In the genomic region with DNA sequence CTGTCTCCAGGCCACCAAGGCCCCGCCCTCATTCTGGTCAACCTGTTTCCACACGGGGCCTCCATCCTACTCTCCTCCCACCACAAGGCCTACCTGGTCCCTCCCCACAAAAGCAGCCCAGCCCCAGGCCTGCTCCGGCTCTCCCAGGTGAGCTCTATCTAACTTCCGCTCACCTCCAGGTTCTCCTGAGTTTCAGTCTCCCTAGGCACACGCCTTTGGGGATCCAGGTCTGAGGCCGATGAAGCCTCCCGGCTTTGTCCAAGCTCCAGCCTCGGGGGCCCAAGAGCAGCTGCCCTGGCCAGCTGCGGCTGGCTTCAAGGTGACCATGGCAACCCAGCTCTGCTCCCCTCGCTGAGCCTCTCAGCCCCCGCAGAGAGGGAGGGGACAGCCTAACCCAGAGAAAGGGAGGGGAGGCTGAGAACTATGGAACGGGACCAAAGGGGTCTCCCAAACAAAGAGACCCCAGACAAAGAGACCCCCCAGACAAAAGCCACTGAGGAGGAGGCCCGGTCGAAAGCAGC, we compare ENCODE assay signal across 8 mouse cellular contexts. TPM values are rescaled to one million over a fixed set of nuclear protein-coding genes. Genes with fewer than 3 reads are reported as not detected.
A peak's percentile ranks its signal among the peaks of the same experiment; 100 is the strongest.
DNase-seq lines count a peak whose midpoint lies in the region; ATAC-seq and TF ChIP-seq lines count a peak whose summit lies in the region.

No protein-coding gene starts in this region.

- H3K4me2 ChIP-seq in heart, embryonic 16.5 days (ENCODE audit: low read depth, low read length): peak overlapping the region; percentile 71
- peak overlapping the region; percentile 54 for H3K4me2 ChIP-seq in hindbrain, embryonic 13.5 days
- peak overlapping the region; percentile 41 for H3K4me2 ChIP-seq in limb, embryonic 14.5 days (replicated peaks; ENCODE audit: low read depth, low read length, severe bottlenecking)
- peak overlapping the region; percentile 53 for H3K4me2 ChIP-seq in stomach, embryonic 15.5 days

- H3K4me1 ChIP-seq in heart, embryonic 16.5 days (ENCODE audit: control insufficient read depth, insufficient read depth, low read length): peaks cover 51% of the 10 kb centered on the region
- peaks cover 2% of the 10 kb centered on the region; the same call in 1 of the 2 replicates for H3K4me1 ChIP-seq in cortical plate, adult 2 months (ENCODE audit: control insufficient read depth, insufficient read depth, low read length)
- peaks cover 50% of the 10 kb centered on the region for H3K4me1 ChIP-seq in hindbrain, embryonic 13.5 days (replicated peaks)
- H3K4me1 ChIP-seq in limb, embryonic 14.5 days (ENCODE audit: control insufficient read depth, insufficient read depth, low read length): peaks cover 32% of the 10 kb centered on the region
- H3K4me1 ChIP-seq in stomach, embryonic 15.5 days: peaks cover 48% of the 10 kb centered on the region

- 5% methylated on average over 14 of the region's 14 CpGs for WGBS in heart, embryonic 16.5 days
- WGBS in hindbrain, embryonic 13.5 days: under 1% methylated on average over 14 of the region's 14 CpGs
- 4% methylated on average over 14 of the region's 14 CpGs for whole genome bisulfite sequencing in limb, embryonic 14.5 days
- 3% methylated on average over 14 of the region's 14 CpGs for WGBS in stomach, embryonic 15.5 days

- TF ChIP-seq CTCF in cortical plate, adult 2 months (IDR thresholded peaks at IDR 0.05; ENCODE audit: extremely low read depth, insufficient read depth, low read length): no peak

- DNase-seq in heart, adult 18-20 months: no peak
- peak; percentile 64 for DNase-seq in limb, embryonic 14.5 days (ENCODE audit: low spot score)
- no peak for DNase-seq in urinary bladder, adult 2 months (ENCODE audit: low spot score)
- no peak for DNase-seq in thymus, postnatal 14 days

- no peaks in the 10 kb centered on the region for H3K9me3 ChIP-seq in heart, embryonic 16.5 days (replicated peaks; ENCODE audit: control insufficient read depth, low read length)
- H3K9me3 ChIP-seq in hindbrain, embryonic 13.5 days: no peaks in the 10 kb centered on the region
- no peaks in the 10 kb centered on the region for H3K9me3 ChIP-seq in limb, embryonic 14.5 days (ENCODE audit: control insufficient read depth, low read length)
- H3K9me3 ChIP-seq in stomach, embryonic 15.5 days: no peaks in the 10 kb centered on the region

- H3K4me3 ChIP-seq in heart, embryonic 16.5 days (ENCODE audit: low read length): peak overlapping the region; percentile 51
- peak overlapping the region; percentile 31 for H3K4me3 ChIP-seq in cortical plate, adult 2 months (ENCODE audit: insufficient read depth, low read length)
- H3K4me3 ChIP-seq in hindbrain, embryonic 13.5 days: peak overlapping the region; percentile 77
- H3K4me3 ChIP-seq in limb, embryonic 14.5 days (replicated peaks; ENCODE audit: low read length): peak overlapping the region; percentile 39
- H3K4me3 ChIP-seq in stomach, embryonic 15.5 days (replicated peaks): peak overlapping the region; percentile 42

- no peak for ATAC-seq in heart, embryonic 16.5 days (replicated peaks; ENCODE audit: extremely low read depth, insufficient read depth, low FRiP score)
- peak; percentile 64 for ATAC-seq in hindbrain, embryonic 13.5 days (ENCODE audit: low FRiP score)
- peak; percentile 52 for ATAC-seq in limb, embryonic 14.5 days (ENCODE audit: low FRiP score, low read depth)
- ATAC-seq in stomach, embryonic 15.5 days (ENCODE audit: insufficient read depth, low FRiP score, low read depth): no peak

- no peaks in the 10 kb centered on the region for H3K27me3 ChIP-seq in heart, embryonic 16.5 days (ENCODE audit: control insufficient read depth, insufficient read depth, low read length)
- no peaks in the 10 kb centered on the region for H3K27me3 ChIP-seq in hindbrain, embryonic 13.5 days
- H3K27me3 ChIP-seq in limb, embryonic 14.5 days (ENCODE audit: control insufficient read depth, insufficient read depth, low read length): no peaks in the 10 kb centered on the region; the same call in 1 of the 2 replicates
- no peaks in the 10 kb centered on the region for H3K27me3 ChIP-seq in stomach, embryonic 15.5 days (replicated peaks)

- H3K36me3 ChIP-seq in heart, embryonic 16.5 days (ENCODE audit: control insufficient read depth, insufficient read depth): no peaks in the 10 kb centered on the region
- no peaks in the 10 kb centered on the region for H3K36me3 ChIP-seq in hindbrain, embryonic 13.5 days
- no peaks in the 10 kb centered on the region for H3K36me3 ChIP-seq in limb, embryonic 14.5 days (ENCODE audit: control insufficient read depth, insufficient read depth, low read length)
- H3K36me3 ChIP-seq in stomach, embryonic 15.5 days: no peaks in the 10 kb centered on the region

- H3K27ac ChIP-seq in heart, embryonic 16.5 days (ENCODE audit: low read length): peak overlapping the region; percentile 92
- H3K27ac ChIP-seq in cortical plate, adult 2 months (ENCODE audit: insufficient read depth, low read length): peak overlapping the region; percentile 63
- H3K27ac ChIP-seq in hindbrain, embryonic 13.5 days: peak overlapping the region; percentile 99
- peak overlapping the region; percentile 86 for H3K27ac ChIP-seq in limb, embryonic 14.5 days (replicated peaks; ENCODE audit: low read depth, low read length)
- H3K27ac ChIP-seq in stomach, embryonic 15.5 days: peak overlapping the region; percentile 96

- TF ChIP-seq POLR2A in cortical plate, adult 2 months (IDR thresholded peaks at IDR 0.05; ENCODE audit: extremely low read depth, insufficient read depth, low read length): no peak
- TF ChIP-seq POLR2A in limb, embryonic 14.5 days (IDR thresholded peaks at IDR 0.05; ENCODE audit: borderline replicate concordance, extremely low read depth, insufficient read depth, insufficient read length): no peak

- H3K9ac ChIP-seq in heart, embryonic 16.5 days (ENCODE audit: low read length): peak overlapping the region; percentile 75
- H3K9ac ChIP-seq in hindbrain, embryonic 13.5 days: peak overlapping the region; percentile 76
- peak overlapping the region; percentile 40 for H3K9ac ChIP-seq in limb, embryonic 14.5 days (ENCODE audit: low read depth, low read length, severe bottlenecking)
- peak overlapping the region; percentile 19; the same call in 1 of the 2 replicates for H3K9ac ChIP-seq in stomach, embryonic 15.5 days

RNA-seq across cellular contexts. Expression of a gene that starts 0.6 kb away (rescaled TPM):
- polyA plus RNA-seq in heart, embryonic 16.5 days (2015; fragmentation: Nextera tagmentation; extraction: Ambion mirVana): 110 and 129 TPM in 2 replicates
- 10 to 100 TPM; 21.7 to 24.0 TPM for total RNA-seq in heart, adult 18-20 months (2021)
- 42.8 and 44.9 TPM in 2 replicates for polyA plus RNA-seq in cortical plate, adult 2 months (2012; rRNA removed)
- 128 and 140 TPM in 2 replicates for polyA plus RNA-seq in hindbrain, embryonic 13.5 days (2015; fragmentation: Nextera tagmentation; extraction: Ambion mirVana)
- 49.4 and 60.1 TPM in 2 replicates for polyA plus RNA-seq in limb, embryonic 14.5 days (2012; rRNA removed)
- polyA plus RNA-seq in limb, embryonic 14.5 days (2014; fragmentation: Nextera tagmentation; extraction: Ambion mirVana): 56.7 and 58.2 TPM in 2 replicates
- polyA plus RNA-seq in stomach, embryonic 15.5 days (2015; fragmentation: Nextera tagmentation; extraction: Ambion mirVana): 74.0 and 78.4 TPM in 2 replicates
- polyA plus RNA-seq in urinary bladder, adult 2 months (2012; rRNA removed): 20.2 and 28.6 TPM in 2 replicates

RNA-seq across cellular contexts. Expression of a gene that starts 30.3 kb away (rescaled TPM):
- 29.6 and 30.8 TPM in 2 replicates for polyA plus RNA-seq in heart, embryonic 16.5 days (2015; fragmentation: Nextera tagmentation; extraction: Ambion mirVana)
- total RNA-seq in heart, adult 18-20 months (2021): 10 to 100 TPM; 21.3 to 23.5 TPM
- polyA plus RNA-seq in cortical plate, adult 2 months (2012; rRNA removed): 29.8 and 32.9 TPM in 2 replicates
- 27.6 and 29.2 TPM in 2 replicates for polyA plus RNA-seq in hindbrain, embryonic 13.5 days (2015; fragmentation: Nextera tagmentation; extraction: Ambion mirVana)
- 43.0 and 52.0 TPM in 2 replicates for polyA plus RNA-seq in limb, embryonic 14.5 days (2012; rRNA removed)
- 40.7 and 44.9 TPM in 2 replicates for polyA plus RNA-seq in limb, embryonic 14.5 days (2014; fragmentation: Nextera tagmentation; extraction: Ambion mirVana)
- polyA plus RNA-seq in stomach, embryonic 15.5 days (2015; fragmentation: Nextera tagmentation; extraction: Ambion mirVana): 36.3 and 39.9 TPM in 2 replicates
- 19.8 and 22.4 TPM in 2 replicates for polyA plus RNA-seq in urinary bladder, adult 2 months (2012; rRNA removed)

RNA-seq across cellular contexts. Expression of a gene that starts 36.4 kb away (rescaled TPM):
- polyA plus RNA-seq in heart, embryonic 16.5 days (2015; fragmentation: Nextera tagmentation; extraction: Ambion mirVana): 12.8 and 17.1 TPM in 2 replicates
- 10 to 100 TPM; 27.6 to 28.9 TPM for total RNA-seq in heart, adult 18-20 months (2021)
- 34.5 and 38.9 TPM in 2 replicates for polyA plus RNA-seq in cortical plate, adult 2 months (2012; rRNA removed)
- 11.8 and 14.0 TPM in 2 replicates for polyA plus RNA-seq in hindbrain, embryonic 13.5 days (2015; fragmentation: Nextera tagmentation; extraction: Ambion mirVana)
- 35.4 and 47.8 TPM in 2 replicates for polyA plus RNA-seq in limb, embryonic 14.5 days (2012; rRNA removed)
- polyA plus RNA-seq in limb, embryonic 14.5 days (2014; fragmentation: Nextera tagmentation; extraction: Ambion mirVana): 14.8 and 18.7 TPM in 2 replicates
- 18.6 and 21.5 TPM in 2 replicates for polyA plus RNA-seq in stomach, embryonic 15.5 days (2015; fragmentation: Nextera tagmentation; extraction: Ambion mirVana)
- polyA plus RNA-seq in urinary bladder, adult 2 months (2012; rRNA removed): 21.3 and 21.8 TPM in 2 replicates

Comparison
In these comparisons a context has a peak if more than half of its experiments do, and no peak if none do; other contexts are left out.
1. ATAC-seq: peak in hindbrain, embryonic 13.5 days (single experiment) and limb, embryonic 14.5 days (single experiment); none in heart, embryonic 16.5 days (single experiment) and stomach, embryonic 15.5 days (single experiment).
2. H3K9ac ChIP-seq: peak in every context shown above with its lines; median percentile 76 in hindbrain, embryonic 13.5 days; 75 in heart, embryonic 16.5 days; 40 in limb, embryonic 14.5 days; 19 in stomach, embryonic 15.5 days.
3. Peak in every context shown above with its lines, with median percentiles within 50 percentile points of each other: H3K27ac ChIP-seq, H3K4me2 ChIP-seq and H3K4me3 ChIP-seq.